Mouse (Mus musculus): Measurements from ENCODE around the gene Mybpc1. TPM values are rescaled to one million over a fixed set of nuclear protein-coding genes. Genes with fewer than 3 reads are reported as not detected.

The Mybpc1 gene
- polyA plus RNA-seq, 1 experiment from 2014 or later = 4.8 TPM

Other genes with a start within 250 kb of the Mybpc1 start
- gene Dram1, start 226.1 kb downstream of the Mybpc1 start, polyA plus RNA-seq (2016; fragmentation: Nextera tagmentation; extraction: Ambion mirVana) = 0.16 and 0.35 TPM in 2 replicates
- gene Gnptab, start 226.0 kb downstream of the Mybpc1 start, polyA plus RNA-seq (2016; fragmentation: Nextera tagmentation; extraction: Ambion mirVana) = 8.7 and 9.5 TPM in 2 replicates
- not detected in 2 replicates for gene Sycp3, start 145.6 kb downstream of the Mybpc1 start, polyA plus RNA-seq (2016; fragmentation: Nextera tagmentation; extraction: Ambion mirVana)
- gene Chpt1, start 101.1 kb downstream of the Mybpc1 start, polyA plus RNA-seq (2016; fragmentation: Nextera tagmentation; extraction: Ambion mirVana) = 11.2 and 11.8 TPM in 2 replicates
- not detected in 2 replicates for gene Spic, start 79.9 kb upstream of the Mybpc1 start, polyA plus RNA-seq (2016; fragmentation: Nextera tagmentation; extraction: Ambion mirVana)
- gene Arl1, start 125.7 kb upstream of the Mybpc1 start, polyA plus RNA-seq (2016; fragmentation: Nextera tagmentation; extraction: Ambion mirVana) = 143 and 160 TPM in 2 replicates
- 16.6 and 22.8 TPM in 2 replicates for gene Utp20, start 221.7 kb upstream of the Mybpc1 start, polyA plus RNA-seq (2016; fragmentation: Nextera tagmentation; extraction: Ambion mirVana)

Data from hindbrain, embryonic 10.5 days (tissue).